Mouse (Mus musculus) embryo, embryonic 11 days (tissue): ENCODE results near the gene Spred2.
A peak's percentile ranks its signal among the peaks of the same experiment; 100 is the strongest.

ENCODE experiments used
- DNase-seq: peaks from one replicate; pipeline ENCODE4 v3.0.0-alpha.2; 2015

The Spred2 gene

DNA sequence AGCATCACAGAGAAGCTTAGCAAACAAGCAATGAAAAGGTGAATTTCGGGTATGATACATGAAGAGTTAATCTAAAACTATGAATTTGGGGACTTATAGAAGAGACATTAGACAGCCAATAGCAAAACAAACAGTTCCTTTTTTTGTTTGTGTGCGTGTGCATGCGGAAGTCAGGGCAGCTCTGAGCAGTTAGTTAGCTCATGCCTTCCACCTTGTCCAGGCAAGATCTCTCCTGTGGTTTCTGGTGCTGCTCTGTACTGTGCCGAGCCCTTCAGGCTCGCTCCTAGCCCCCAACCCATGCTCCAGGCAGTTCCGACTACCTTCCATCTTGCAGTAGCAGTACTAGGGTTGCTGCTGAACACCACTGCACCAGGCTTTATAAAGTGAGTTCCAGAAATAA is 31.5 kb downstream of the Spred2 start:
- DNase-seq, result no peak

DNA sequence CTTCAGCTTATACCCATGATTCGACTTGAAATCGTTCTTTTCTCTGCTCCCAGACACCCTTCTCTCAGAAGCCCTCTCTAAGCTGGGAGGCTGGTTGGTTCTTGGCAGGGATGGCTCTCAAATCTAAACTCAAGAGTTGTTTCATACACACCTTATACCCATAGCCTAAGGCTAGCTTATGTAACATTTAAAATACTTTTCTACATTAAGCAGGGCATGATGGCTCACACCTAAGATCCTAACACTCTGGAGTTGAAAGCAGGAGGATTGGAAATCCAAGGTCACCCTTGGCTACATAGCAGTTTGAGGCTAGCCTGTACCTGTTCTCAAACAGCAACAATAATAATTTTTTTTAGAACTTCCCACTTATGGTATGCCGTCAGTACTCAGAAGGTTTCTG is 34.8 kb downstream of the Spred2 start:
- no peak for DNase-seq

DNA sequence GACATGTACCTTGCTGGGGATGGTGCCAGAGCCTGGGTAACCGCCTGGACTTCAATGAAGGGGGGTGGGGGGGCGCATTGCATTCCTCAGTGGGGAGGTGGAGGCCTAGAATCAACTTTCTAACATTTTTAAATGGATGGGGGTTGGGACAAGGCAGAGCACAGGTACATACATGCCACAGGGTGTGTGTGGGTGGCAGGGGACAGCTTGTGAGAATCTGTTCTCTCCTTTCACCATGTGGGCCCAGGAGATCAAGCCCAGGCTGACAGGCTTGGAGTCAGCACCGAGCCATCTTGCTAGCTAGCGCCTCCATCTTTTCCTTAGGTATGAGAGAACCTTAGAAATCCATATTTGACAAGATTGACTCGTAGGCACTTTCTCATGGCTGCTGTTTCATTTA is 35.7 kb downstream of the Spred2 start:
- DNase-seq, result no peak

DNA sequence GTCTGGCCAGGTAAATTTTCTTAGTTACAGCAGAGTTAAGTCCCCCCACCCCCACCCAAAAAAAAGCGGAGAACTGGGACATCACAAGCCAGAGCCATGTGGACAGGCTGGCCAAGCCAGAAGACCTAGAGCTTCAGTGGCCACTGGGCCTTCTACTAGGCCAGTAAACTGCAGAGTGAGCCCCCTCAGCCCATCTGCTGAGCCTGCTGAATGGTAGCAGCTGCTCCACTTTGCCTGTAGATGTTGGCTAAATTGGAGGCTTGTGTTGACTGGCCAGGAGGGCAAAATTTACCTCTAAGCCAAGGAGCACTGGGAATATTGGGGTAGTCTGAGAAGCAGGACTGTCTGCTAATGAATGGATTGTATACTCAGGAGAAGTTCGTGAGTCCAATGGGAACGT is 36.4 kb downstream of the Spred2 start:
- no peak for DNase-seq

DNA sequence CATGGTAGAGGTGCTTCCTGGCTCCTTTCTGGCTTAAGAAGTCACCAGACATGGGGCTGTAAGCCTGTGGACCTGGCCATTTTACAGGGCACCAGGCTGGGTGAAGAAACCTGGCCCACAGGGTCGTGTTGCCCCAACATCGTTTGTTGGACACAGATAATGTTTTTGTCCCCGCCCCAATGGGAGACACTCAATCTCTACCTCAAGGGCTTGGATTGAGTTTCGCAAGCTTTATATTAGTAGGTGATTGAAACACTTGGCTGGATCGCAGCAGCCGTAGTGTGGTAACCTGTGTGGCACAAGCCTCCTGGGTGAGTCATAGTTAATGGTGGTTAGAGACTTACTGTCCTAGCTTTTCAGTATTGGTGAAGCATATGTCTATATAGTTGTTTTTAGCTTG is 36.9 kb downstream of the Spred2 start:
- DNase-seq, result no peak

DNA sequence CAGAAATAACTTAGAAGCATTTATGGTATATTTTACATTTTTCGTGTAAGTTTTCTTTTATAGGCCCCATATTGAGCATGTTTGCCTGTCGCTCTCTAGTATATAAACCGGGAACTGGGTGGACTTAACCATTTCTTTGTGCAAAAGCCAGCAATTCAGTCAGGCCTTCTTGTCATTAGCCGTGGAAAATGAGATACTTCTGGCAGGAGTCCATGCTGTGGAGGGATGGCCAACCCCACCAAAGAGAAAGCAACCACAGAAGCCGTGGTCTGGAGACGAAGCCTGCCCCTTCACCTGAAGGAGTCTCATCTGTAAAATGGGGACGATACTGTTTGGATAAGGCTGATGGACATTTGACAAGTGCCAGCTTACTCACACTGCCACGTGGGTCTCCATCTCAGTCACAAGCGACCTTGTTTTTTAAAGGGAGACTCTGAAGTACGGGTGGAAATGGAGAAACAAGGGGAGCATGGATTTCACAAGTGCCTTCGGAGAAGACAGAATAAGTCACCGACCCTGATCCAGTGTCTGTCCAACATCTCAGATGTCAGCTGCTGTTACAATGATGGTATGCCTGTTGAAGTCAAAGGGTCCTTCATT is 37.7 kb downstream of the Spred2 start:
- DNase-seq, result no peak

DNA sequence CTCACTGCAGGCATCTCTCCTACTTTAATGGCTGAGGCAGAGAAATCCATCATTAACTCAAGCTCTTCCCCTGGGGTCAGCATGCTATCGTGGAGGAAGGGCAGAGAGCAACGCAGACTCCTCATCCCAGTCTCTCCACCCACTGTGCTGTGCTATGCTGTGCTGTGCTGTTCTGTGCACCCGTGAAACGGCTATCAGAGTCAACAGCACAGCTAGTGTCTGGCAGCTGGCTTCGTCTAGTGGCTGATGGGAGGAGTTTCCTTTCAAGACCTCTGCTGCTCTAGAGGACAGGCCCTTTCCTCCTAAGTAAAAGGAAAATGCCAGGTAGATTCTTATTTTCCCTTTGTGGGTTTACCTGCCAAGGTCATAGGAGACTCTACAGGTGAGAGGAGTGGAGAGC is 38.6 kb downstream of the Spred2 start:
- no peak for DNase-seq

DNA sequence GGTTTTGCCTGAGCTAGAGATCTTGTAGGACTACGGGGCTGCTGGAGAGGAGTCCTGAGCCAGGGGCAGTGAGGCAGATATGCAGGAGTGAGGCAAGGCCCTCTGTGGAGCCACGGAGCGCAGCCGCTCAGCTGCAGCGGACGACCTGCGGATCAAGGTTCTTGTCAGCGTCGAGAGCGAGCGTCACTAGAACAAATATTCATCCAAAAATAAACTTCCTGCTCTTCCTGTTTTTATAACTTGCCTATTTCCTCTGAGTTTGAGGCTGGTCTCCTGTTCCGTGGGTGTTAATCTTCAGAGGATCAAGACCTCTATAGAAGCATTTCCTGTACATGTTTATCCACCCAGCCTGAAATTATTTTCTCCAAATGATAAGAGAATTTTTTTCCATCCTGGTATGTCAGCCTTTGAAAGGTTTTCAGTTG is 39.6 kb downstream of the Spred2 start:
- peak; percentile 41 for DNase-seq

DNA sequence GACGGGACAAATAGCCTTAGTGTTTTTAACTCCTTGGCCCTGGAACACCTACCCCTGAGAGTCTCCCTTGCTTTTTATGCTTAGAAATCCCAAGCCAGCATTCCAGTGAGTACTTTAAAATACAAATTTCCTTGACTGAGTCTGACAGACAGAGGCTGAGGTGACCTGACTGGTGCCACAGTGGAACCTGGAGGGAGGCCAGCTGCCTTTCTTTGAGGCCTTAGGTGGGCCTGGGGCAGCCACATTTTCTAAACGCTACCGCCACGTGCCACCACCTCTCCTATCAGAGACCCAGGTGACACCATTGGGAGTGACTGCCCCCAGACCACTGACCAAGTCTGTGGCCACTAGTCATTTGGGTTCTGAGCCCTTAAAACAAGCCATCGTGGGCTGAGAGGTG is 40.2 kb downstream of the Spred2 start:
- no peak for DNase-seq

DNA sequence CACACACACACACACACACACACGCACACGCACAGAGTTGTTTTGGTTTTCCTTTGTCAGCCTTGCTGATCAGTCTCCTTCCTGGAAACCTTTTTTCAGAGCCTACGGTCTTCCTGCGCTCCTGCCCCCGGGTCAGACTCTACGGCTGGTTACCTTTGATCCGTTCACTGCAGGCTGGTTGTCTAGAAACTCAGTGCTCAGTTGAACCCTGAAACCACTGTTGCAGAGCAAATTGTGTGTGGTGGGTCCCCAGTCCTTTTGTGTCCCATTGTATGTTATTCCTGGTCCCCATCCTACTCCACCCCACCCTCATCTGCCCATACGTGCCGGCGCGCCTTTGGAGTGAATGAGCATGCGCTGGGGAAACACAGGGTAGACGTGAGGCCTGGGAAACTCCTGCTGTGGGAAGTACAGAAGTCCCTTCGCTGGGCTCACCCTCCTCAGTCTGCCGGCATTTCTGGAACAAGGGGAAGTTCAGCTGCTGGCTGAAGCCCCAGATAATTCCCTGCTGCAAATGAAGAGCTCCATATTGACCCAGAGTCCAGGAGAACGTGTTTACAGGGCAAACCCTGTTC is 40.9 kb downstream of the Spred2 start:
- DNase-seq, result no peak

DNA sequence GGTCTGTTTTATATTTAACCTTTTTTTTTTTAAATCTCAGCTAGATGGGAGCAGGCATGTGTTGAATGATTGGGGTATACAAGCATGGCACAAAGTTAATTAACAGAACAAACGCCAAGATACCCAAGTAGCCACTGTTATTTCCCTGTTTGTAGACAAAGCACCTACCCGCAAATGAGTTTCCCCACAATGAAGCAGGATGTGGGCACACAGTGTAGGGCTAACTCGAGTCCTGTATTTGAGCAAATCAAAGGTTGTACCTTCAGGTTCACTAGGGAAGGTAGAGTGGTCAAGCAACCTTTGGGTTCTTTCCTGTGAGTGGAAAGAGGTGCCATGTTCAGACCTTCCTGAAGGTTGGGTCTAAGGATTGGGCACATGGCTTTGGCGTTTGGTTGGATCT is 41.5 kb downstream of the Spred2 start:
- no peak for DNase-seq

DNA sequence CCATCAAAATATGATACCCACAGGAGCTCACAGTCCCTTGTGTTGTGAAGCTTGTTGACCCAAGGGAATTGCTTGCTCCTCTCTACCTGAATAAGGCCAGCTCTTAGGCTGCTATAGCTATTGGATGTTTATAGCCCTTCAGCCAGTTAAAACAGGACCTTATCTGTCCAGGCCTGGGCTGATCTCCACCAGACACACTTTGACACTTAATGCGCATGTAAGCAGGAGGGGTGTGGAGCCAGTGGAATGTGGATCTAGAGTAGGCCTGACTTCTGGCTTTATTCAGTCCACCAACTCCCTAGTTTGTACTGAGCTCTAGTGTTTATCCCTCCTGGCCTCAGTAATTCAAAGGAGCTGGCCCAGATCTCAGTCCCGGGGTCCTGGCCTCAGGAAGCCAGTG is 42.1 kb downstream of the Spred2 start:
- no peak for DNase-seq

DNA sequence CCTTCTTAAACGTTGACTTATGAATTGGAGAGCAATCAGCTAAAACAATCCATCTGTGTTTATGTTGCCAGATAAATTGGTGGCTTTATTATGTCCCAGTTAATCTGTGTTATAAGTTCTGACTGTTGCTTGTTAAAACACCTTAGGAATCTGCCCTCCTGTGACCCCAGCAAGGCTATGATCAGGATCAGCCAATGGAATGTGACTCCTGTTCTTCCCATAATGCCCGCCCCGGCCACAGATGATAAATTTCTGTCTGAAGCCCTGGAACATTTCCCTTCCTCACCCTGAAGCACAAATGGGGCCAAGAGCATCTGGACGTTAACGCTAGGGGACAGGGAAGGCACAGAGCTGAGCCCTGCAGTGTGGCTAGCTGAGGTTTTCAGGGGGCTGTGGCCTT is 45.4 kb downstream of the Spred2 start:
- DNase-seq, result peak; percentile 64

DNA sequence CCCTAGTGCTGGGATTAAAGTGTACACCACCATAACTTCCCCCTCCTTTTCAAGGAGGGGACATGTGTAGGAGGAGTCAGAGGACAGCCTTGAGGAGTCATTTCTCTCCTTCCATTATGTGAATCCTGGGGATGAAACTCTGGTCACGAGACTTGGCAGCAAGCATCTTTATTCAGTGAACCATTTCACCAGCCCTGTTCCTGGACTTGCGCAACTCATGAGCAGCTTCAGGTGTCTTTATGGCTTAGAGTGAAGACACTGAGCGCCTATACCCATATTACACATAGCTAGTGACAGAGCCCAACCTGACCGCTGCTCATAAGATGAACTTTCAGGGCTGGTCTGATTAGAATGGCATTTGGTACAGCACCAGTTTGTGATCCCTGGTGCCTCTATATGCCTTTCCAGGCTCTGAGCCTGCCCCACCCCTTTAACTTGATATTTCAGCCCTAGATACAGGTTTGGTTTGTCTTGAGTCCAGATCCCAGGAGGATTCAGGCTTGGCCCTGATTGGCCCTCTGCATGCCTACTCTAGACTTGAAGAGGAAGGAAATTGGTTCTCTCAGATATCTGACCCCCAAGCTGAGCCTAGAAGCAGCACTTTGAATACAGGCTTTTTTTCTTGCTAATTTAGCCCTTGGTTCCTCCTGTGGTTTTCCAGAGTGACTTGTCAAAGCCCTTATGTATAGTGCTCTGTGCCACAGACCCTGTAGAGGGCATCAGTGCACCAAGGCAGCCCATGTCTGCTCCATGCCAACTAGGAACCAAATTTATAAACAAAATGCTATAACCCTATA is 48.0 kb downstream of the Spred2 start:
- no peak for DNase-seq

DNA sequence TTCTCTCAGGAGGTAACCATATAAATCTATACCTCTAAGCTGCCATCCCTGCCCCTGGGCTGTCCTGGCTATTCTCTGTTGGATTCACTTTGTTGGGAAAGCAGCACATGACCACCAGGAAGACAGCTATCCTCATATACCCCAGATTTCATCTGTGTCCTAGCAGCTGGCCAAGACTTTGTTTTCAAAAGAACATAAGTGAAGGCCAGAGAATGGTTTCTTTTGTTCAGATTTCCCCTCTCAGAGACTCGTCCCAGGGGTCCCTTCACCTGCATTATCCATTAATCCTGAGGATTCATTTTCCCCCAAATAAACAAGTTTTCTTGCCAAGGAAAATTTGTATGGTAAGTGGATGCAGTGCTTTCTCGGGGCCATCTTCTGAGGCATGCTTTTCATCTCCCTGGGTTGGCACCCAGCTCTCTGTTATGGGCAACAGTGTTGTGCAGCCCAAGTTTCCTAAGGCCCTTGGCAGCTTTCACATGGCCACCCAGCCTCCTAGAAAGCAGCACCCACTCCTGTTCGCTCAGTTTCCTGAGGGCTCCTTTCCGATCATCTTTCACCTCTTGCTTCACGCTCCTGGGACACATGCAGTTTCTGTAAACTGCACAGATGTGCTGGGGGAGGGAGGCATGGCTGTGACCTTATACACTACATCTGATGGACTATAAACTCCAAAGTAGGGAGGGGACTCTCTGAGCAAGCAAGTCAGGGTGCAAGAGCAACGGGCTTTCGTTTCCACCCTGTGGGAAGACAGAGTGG is 49.0 kb downstream of the Spred2 start:
- DNase-seq, result no peak

DNA sequence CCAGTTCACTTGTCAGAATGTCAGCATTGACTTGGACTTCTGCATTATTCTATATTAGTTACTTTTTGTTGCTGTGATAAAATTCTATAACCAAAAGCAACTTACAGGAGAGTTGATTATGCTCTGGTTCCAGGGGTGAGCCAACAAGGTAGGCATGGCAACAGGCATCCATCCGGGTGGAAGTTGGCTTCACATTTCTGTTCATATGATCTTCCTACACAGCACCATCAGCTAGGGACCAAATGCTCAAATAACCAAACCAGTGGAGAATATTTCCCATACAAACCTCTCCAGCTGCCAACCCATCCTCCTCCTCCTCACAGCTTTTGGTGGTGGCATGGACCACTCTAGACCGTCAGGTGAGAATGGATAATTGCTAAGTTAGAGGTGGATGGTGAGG is 51.9 kb downstream of the Spred2 start:
- DNase-seq, result no peak

DNA sequence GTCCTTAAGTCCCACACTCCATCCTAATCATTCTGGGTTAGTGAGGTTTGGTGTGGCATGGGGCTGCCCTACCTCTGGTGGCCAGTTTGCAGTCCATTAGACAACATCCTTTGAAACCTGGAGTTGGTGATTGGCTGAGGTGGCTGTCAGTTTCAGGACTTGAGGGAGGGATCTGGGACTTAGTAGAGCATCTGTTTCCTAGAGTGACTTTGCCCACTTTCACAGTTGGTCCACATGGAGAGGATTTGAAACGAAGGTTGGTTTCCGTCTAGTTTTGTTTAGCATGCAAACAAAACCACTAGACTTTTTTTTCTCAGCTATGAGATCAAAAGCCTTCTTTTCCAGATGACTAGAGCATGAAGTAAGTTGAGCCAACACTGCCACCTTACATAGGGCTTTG is 53.5 kb downstream of the Spred2 start:
- DNase-seq, result no peak

DNA sequence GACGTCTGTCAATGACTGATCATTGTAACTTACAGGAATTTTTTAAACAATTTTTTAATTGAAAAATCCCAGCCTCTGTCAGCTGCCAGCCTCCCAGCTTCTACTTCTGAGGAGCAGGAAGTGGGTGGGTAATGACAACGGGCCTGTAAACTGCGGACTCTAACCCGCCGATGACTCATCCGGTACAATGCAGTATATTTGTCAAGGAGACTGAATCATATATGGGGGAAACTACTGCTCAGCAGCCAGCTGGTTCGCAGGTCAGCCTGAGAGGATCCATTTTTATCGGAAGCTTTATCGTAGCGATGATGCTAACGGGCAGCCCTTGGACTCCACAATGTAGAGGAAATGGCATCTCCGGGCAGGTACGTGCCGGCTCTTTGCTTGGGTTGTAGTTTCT is 55.2 kb downstream of the Spred2 start:
- DNase-seq, result no peak

DNA sequence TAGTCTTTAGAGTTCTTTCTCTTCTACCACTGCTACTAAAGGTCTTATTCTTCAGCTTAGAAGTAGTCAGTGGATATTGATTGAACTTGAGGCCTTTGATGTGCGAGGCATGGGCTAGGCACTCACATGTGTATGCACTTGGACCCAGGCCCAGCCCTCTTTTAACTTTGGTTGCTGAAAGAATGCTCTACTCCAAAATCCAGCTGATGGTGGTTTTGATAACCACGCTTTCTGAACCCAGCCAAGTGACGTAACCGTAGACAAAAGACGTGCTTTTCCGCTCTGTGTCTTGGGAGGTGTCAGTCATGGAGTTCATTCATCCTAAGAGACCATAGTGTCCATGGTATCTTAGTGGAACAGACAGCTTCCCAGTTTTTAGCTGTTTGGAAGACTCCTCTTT is 57.9 kb downstream of the Spred2 start:
- no peak for DNase-seq

DNA sequence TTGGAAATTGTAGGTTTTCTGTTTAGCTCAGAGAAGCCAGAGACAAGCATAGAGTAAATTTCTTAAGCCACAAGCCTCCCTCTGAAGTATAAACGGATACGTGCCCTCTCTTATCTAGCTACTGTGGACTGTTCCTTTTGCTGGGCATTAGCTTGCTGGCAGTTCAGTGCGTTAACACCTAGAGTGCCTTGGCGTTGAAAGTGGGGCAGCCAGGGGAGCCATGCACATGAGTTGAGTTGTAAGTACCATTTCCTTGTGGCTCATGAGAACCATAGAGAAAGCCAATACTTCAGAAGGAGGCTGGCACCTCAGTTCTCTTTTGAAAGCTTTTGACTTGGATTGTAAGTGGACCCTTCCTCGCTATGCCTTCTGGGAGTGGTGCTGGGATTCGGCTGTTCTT is 58.6 kb downstream of the Spred2 start:
- DNase-seq, result no peak

DNA sequence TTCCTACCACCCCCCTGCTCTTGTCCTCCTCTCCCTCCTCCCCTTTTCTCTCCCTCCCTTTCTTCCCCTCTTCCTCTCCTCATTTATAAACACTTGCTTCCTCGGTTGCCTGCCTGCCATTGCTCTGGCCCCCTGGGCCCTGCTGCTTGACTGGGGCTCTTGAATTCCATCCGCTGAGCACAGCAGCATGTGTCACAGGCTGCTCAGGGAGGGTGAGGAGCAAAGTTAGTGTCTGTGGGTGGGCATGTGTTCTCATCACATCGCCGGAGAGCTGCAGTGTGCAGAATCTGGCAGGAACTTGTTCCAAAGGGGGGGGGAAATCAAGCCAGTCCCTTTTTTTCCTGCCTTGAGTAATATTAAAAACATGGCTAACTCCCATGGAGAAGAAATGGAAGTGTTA is 59.1 kb downstream of the Spred2 start:
- no peak for DNase-seq

DNA sequence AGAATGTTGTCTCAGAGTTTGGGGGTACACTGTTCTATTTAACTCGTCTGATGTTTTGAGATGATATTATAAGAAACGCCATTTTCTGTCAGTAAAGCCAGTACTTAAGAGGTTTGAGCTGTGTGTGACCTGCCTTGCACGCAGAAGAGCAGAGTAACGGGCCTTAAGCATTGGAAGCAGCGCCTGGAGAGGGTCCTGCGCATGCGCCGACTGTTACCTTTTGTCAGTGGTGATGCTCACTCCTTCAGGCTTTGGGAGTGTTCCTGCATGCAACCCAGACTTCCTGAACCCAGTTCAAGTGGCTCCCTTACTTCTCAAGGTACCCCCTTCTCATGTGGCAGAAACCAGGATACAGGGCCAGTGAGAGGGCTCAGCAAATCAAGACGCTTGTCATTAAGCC is 59.9 kb downstream of the Spred2 start:
- no peak for DNase-seq

DNA sequence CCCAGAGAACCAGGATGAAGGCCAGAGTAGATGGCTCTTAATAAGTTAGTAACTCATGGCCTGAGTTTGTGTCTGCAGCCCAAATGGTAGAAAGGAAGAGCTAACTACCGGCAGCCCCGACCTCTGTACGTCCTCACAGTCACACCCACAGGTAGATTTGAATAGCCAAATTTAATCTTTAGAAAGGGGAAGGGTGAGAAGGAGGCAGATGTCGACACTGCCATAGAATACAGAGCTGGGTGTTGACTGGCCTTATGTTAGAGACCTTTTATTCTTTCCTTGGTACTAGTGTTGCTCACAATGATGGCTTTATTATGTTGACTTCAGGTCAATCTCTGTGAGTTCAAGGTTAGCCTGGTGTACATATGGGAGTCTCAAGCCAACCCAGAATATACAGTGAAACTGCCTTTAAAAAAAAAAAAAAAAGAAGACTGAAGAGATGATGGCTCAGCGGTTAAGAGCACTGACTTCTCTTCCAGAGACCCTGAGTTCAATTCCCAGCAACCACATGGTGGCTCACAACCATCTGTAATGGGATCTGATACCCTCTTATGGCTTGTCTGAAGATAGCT is 61.2 kb downstream of the Spred2 start:
- no peak for DNase-seq
